Mouse (Mus musculus): ENCODE measurements around the gene Icmt.

Icmt gene

DNA sequence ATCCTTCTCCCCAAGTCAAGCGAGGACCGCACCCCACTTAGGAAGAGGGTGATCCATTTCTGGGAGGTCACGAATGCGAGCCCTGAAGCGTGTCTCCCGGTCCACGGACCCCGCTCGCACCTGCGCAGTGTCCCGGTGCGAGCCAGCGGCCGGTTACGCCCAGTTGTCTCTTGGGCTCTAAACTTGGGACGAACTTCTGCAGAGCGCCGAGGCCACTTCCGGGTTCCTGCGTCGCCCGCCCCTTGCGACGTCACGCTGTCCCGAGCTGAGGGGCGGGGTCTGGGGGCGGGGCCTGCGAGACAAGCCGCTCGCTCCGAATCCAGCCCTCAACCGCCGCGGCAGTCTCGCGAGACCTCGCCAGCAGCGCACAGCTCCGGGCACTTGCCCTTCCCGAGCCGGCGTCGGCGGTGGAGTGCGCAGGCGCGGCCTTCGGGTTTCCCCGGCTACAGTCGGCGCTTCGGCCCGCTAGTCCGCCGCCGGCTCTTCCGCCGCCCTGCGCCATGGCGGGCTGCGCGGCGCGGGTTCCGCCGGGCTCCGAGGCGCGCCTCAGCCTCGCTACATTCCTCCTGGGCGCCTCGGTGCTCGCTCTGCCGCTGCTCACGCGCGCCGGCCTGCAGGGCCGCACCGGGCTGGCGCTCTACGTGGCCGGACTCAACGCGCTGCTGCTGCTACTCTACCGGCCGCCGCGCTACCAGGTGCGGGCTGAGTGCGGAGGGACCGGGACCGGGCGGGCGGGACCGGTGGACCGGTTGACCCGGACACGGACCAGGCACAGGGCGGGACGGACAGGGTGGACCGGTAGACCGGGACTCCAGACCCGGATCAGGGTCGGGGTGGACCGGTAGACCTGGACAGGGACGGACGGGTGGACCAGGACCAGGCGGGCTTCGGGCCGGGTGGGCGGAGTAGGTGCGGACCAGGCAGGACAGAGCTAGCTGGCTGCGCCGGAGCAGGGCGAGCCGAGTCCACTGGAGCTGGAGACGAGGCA is at the start of gene Icmt:
Gene Icmt (plus strand): TSS at position 354 of the 988 bp plus-strand sequence.
- peak; percentile 98 for DNase-seq (ENCODE audit: low read depth, low spot score)

DNA sequence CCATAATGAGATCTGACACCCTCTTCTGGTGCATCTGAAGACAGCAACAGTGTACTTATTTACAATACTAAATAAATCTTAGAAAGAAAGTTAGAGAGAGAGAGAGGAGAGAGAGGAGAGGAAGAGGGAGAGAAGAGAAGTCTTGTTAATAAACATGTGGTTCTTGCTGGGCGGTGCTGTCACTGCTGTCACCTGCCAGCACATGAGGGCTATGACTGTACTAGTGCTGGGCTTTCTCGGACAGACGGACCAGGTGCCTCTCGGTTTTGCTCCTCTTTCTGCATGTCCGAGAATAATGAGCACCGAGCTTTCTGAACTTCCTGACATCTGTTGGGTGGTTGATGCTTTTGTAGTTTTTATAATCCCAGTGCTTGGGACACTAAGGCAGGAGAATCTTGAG is 46.4 kb upstream of the Icmt start:
- no peak for DNase-seq (ENCODE audit: low read depth, low spot score)

DNA sequence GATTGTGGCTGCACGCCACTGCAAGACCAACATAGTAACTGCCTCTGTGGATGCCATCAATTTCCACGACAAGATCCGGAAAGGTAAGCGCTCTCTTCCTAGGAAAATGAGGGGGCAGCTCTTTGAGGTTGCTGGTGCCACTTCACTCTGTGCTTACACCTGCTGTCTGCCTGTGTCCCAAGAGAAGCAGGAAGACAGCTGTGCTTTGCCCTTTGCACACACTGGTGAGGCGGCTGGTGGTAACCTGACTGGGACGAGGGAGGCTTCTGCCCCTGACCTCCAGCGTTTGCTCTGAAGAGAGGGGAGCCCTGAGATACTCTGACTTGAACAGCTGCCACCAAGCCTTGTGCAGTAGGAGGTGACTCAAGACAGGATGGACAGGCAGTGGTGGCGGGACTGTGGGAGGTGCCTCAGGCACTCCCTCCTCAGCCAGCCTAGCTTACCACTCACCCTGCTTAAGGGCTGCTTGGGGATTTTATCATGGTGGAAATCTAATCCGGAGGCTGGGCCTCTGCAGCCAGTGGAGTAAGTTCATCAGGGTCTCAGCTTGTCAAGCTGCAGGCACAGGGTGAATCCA is 43.8 kb upstream of the Icmt start:
- DNase-seq (ENCODE audit: low read depth, low spot score): no peak

DNA sequence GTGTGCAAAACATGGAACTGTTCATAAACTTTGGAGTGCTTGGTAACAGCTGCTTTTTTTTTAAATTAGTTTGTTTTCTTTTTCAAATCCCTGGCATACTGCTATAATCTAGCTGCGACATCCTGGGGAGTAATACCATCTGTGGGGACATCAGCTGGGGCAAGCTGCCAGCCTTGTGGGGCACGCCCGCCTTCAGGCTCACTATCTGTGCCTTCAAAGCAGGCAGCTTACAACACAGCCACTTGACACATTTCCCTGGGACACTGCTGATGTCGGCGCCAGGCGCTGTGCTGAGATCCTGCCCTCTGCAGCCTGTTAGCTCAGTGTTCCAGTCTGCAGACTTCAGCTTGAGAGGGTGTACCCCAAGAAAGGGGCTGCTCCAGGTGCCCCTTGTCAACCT is 40.0 kb upstream of the Icmt start:
- DNase-seq (ENCODE audit: low read depth, low spot score): no peak

DNA sequence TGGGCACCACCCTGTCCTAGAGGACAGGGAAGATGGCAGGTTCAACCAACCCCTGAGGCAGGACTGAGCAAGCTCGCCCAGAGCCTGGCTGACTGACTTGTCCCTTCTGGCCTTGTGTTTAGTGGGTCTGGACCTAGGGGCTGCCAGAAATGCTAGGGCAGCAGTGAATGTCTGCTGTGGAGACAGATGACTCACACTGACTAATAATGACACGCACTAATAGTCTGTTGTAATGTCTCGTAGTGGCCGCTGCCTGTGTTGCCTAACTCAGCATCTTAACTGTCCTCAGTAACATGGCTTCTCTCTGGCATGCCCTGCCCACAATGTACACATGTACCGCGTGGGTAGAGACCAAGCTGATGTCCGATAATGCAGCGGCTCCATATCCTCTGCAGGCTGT is 36.6 kb upstream of the Icmt start:
- no peak for DNase-seq (ENCODE audit: low read depth, low spot score)

DNA sequence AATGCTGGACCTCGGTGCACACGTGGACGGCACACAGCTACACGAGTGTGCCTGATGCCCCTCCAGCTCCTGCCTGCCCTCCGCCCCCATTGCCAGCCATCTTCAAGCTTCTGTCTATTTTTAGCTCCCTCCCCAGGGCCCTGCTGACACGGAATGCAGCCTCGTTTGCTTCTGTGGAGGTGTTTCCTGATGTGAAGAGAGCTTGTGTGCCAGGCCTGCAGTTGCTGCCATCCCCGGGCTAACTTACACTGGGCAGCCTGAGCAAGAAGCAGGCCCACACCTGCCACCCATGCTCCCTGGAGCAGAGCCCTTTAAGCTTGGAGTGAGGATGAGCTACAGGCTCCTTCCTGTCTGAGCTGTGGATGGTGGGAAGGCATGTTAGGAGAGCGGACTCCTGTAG is 34.8 kb upstream of the Icmt start:
- DNase-seq (ENCODE audit: low read depth, low spot score): no peak

DNA sequence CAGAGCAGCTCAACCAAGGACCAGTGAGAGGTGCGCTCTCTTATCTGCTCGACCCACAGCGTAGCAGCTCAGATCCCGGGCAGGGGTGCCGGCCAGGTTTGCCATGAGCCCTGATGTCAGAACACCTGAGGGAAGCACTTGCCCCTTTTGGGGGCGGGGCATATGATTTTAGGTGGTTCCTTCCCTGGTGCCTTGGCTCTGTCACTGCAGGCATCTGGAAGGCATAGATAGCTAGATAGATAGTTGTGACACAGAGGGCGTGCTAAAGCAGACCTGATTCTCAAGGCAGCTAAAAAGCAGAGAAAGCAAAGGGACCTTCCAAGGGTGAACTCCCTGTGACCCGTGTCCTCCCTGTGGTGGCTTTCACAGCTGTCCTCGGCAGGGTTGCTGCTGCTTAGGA is 33.9 kb upstream of the Icmt start:
- no peak for DNase-seq (ENCODE audit: low read depth, low spot score)

DNA sequence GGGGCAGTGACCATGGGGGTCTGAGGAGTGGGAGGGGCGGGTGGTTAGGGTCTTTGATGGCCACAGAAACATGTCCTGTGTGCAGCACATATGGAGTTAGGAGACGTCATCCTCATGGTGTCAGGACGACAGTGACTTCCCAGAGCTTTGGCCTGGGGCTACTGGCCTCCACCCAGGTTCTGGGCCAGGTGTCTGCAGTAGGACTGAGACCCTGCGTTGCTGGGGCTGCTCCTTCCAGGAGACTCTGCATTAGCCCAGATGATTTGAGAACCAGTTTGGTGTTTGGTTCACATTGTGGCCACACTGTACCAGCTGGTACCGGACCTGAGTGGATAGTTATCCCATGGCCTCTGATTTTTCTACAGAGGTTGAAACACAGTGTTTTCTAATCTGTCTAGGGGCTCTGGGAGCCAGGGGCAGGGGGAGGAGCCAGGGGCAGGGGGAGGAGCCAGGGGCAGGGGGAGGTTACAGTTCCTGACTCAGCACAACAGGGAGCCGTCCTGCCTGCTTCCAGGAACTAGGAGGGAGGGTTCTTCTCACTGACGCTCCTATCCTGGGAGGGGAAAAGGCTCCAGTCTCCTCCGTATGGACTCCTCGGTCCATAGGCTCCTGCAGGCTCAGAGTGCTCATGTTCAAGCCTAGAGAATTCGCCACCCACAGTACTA is 33.4 kb upstream of the Icmt start:
- no peak for DNase-seq (ENCODE audit: low read depth, low spot score)

DNA sequence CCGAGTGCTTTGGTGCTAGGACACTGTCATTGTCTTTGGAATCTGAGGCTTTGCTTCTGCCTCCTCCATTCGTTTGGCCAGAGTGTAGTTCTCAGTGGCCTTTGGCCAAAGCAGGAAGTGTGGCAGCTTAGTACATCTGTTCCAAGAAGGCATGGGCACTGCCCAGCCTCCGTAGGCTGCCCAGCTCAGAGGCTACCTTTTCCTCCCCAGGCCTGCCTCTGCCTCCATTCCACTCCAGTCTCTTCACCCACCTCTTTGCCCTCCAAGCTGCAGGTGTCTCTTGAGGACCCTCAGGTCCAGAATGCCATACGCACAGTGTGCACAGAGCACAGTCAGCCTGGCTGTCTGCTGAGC is 32.9 kb upstream of the Icmt start:
- DNase-seq (ENCODE audit: low read depth, low spot score): no peak

DNA sequence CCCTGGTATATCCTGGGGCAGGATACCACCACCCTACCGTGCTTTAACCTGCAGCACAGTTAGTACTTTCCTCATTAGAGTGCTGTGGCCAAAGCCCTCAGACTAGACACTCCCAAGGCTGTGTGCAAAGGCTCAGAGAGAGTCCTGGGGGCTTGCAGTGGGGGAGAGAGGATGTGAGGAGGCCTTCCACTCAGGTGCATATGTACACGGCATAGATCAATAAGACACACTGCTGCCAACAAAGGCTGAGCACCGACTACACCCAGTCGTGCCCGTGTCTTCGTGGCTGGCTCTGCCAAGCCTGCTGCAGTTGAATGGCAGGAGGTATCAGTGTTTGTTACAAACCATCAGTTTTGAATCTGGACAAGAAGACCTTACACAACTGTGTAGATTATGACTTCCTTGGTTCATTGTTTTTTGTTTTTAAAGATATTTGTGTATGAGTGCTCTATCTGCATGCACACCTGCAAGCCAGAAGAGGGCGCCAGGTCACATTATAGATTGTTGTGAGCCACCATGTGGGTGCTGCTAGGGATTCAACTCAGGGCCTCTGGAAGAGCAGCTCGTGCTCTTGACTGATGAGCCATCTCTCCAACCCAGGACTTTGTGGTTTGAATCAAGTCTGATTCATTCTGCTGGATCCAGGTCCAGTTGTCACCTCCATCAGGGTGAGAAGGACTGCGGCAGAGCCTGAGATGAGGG is 32.0 kb upstream of the Icmt start:
- DNase-seq (ENCODE audit: low read depth, low spot score): no peak

DNA sequence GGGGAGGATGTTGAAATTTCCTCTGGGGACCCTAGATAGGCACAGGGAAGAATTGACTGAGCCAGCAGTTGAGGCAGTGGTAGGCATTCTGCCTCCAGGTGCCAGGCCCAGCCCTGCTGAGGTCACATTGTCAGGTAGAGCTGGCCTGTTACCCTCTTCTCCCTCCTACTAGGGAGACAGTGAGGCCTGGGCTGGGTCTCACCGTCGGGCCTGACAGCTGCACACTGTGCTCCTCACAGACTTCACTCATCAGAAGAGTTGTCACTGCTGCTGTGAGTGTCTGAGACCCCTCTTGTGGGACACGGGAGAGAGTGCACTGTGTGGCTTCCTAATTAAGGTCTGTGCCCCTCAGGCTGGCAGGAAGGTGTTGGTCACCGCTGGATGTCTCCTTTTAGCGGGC is 31.2 kb upstream of the Icmt start:
- no peak for DNase-seq (ENCODE audit: low read depth, low spot score)

DNA sequence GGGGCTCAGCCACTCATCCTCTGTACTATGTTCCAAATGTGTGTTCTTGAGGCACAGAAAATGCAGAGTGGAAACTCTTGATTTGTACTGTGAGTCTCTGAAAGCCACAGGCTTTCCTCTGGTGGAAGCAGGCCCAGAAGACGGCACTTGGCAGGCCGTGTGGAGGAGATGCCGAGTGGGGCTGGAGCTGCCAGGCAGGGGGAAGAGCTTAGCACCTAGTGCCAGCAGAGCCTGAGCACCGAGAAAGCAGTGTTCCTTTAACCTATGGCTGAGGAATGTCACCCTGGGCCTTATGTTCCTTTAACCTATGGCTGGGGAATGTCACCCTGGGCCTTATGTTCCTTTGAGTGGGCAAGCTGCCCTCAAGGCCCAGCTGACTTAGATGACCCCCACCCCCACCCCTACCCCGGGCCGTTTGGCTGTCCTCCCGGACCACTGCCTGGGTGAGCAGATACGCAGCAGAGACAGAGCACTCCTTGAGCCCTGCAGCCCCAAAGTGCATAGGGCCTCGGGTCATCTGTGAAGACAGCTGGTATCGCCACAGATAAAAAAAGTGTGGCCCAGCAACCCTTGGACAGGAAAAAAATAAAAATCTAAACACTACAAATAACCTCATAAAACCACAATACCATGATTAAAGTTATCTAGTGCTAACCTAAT is 30.7 kb upstream of the Icmt start:
- DNase-seq (ENCODE audit: low read depth, low spot score): no peak

DNA sequence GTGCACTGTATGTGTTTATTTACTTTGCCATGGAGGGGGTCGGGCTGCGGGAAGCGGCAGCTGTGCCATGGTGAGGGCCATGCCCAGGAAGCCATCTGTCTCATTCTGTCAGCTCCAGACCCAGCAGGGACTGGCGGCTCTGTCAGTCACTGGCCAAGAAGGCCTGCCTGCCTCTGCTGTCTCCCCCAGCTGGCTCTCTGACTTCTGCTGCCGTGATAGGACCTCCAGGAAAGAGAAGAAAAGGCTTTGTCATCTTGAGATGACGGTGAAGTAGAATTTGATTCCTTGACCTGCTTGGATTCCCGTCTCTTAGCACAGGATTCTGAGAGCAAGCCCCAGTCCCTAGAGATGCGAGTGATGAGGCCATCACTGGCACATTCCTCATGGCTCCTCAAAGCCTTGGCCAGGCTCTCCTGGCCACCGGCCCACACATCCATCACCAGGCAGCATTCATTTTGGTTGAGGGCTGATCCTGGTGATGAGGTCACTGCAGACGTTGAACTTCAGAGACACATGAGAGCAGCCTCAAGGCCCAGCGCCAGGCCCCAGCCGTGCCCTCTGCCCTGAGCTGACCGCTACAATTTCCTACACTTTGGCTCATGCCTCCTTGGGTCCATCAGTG is 29.2 kb upstream of the Icmt start:
- no peak for DNase-seq (ENCODE audit: low read depth, low spot score)

DNA sequence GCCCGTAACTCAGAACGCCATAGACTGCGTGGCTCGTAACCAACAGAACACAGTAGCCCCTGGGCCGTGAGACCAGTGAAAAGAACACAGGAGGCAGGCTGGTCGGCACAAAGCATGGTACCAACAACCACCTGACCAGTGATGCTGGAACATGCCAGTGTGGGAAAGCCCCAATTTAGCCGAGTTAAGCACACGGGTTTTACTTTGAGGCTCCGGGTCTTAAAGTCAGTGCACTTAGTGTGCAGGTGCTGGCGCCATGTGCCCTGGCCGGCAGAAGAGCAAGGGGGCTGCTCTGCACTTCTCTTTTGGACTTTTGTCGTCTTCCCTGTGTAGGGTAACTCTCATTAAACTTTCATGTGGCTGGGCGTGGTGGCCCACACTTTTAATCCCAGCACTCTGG is 27.1 kb upstream of the Icmt start:
- DNase-seq (ENCODE audit: low read depth, low spot score): no peak

DNA sequence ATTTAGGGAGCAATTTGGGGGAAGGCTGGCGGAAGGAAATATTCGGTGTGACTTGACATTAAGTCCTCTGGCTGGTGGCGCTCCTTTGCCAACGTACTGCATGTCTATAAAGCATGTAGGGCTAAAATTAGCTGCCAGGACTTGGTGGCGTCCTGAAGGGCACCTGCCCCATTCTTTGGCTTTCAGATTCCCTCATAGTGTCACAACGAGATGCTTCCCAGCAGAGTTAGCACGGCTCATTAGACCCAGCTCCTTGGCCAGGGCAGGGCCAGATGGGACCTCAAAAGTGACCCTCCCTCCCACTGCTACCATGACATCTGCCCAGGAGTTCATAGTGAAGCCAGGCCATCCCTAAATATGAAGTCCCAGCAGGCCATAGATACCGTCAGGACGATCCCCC is 26.4 kb upstream of the Icmt start:
- no peak for DNase-seq (ENCODE audit: low read depth, low spot score)

DNA sequence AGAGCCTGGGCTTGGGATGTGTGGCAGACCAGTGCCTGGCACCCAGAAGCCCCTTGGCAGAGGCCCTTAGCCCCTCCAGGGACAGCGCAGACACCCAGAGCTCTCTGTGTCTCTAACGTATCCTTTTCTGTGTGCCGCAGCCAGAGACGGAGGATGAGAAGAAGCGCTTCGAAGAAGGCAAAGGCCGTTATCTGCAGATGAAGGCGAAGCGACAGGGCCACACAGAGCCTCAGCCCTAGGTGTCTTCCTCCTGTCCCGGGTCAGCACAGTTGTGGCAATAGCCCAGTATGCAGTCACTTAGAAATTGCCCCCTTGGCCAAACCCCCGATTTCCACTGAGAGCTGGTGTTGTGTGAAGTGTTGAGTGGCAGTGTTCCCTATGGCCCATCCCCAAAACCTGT is 25.7 kb upstream of the Icmt start:
- no peak for DNase-seq (ENCODE audit: low read depth, low spot score)

DNA sequence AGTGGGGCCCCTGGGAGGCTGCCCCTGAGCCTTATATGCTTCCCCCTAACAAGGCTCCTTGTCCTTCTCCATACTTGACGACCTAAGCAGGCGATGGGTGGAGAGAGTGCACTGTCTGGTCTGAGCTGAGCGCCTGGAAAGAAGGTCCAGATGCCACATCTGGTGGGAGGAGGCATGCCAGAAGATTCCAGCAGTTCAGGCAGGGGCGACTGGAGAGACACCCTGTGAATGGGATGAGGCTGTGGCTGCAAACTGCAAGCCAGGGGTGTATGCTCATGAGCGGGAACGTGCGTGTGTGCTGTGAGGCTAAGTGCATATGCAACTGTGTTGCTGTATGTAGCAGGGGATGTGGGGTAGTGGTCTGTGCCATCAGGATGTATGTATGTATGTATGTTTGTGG is 25.0 kb upstream of the Icmt start:
- no peak for DNase-seq (ENCODE audit: low read depth, low spot score)

DNA sequence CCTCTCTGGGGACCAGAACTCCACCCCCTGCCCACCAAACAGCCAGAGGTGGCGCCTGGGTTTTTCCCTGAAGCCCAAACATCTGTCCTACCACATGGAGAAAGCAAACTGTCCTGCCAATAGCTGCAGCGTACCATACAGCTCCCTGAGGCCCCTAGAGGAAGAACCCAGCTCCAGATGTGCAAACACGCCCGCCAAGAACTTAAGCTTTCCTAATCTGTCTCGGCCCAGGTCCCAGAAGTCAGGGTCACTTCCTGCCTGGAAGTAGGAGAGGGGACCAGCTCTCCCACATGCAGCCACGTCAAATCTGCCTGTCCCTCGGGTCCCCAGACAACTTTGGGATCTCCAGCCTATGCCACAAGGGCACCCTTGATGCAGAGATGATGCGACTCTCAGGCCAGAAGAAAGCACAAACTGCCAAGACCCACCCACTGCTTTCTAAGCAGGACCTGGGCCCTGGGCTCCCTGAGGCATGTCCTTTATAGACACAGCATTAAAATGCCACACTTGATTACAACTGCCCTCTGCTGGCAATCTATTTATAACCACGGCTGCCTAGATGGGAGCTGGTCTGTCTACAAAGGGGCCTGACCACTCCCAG is 24.5 kb upstream of the Icmt start:
- DNase-seq (ENCODE audit: low read depth, low spot score): no peak

DNA sequence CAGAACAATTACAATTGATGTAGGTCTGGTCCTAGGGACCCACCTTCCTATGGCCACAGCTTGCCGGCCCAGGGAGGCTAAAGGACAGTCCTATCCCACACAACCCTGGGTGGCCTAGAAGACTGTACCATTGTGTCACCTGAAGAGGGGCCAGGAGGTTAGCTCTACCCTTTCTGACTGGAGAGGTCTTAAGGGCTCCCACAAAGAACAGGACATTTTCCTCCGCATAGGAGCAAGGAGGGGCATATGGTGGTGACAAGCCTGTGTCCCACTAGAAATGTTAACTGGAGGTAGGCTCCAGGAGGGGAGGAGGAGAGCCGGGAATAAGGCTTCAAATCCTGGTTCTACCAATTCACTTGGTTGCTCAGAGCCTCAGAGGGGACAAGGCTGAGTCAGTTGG is 23.8 kb upstream of the Icmt start:
- no peak for DNase-seq (ENCODE audit: low read depth, low spot score)

DNA sequence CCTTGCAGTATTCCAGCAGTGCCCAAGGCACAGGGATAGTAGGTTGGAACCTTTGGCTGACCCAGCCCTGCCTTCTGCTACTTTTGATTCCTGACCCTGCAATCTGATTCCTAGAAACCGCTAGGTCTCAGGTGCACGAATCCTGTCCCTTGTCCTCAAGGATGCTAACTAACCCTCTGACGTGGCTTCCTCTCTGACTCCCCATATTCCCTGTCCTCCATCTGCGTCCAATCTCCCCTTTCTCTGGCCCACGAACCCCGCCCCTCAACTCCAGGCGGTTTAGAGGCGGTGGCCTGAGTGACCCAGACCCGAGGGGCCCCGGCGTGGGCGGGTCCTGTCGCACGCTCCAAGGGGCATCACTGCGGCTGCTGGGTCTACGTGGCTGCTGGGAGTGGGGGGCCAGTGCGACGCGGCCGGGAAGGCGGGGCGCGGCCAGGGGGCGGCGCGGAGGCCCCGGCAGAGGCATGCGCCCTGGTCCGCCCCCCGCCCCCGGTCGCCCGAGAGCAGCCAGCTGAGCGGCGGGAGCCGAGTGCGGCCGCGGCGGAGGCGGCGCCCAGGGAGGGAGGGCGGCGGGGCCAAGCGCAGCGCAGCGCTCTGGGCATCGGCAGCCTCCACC is 23.3 kb upstream of the Icmt start, which contains the start of gene Gpr153:
Gene Gpr153 (plus strand): TSS at position 612 of the 616 bp plus-strand sequence.
- DNase-seq (ENCODE audit: low read depth, low spot score): no peak

All from retina, adult 2 months (tissue).